Mouse (Mus musculus): ENCODE data around the gene Grasp.
A peak's percentile ranks its signal among the peaks of the same experiment; 100 is the strongest.

The Grasp gene

DNA sequence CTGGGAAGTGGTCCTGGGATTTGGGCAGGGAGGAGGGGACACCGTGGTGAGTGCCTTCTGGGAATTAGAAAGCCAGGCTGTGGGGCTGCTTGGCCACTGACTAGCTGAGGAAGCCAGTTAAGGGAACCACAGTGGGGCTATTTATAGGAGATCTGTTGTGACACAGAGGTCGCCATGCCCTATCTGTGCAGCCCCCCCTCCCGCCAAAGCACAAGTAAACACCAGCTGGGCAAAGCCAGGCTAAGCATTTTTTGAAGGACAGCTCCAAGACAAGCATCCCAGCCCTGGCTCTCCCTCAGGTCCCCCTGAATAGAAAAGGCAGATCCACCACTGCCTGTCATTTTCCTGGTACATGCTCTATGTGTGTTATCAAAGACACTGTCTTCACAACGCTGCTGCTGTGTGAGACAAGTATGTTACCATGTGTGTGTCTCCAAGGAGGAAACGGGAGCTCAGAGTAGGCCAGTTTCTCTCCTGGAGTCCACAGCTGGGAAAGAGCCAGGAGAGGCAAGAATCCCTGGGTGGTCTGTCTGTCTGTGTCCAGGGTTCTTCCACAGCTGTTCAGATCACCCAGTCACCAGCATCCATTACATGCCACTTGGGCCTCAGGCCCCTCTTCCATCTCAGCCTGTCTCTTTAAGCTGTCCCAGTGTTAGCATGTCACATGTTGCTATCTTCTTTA lies 24.2 kb downstream of the Grasp start:
- peak; percentile 30 for DNase-seq (ENCODE audit: low spot score)

DNA sequence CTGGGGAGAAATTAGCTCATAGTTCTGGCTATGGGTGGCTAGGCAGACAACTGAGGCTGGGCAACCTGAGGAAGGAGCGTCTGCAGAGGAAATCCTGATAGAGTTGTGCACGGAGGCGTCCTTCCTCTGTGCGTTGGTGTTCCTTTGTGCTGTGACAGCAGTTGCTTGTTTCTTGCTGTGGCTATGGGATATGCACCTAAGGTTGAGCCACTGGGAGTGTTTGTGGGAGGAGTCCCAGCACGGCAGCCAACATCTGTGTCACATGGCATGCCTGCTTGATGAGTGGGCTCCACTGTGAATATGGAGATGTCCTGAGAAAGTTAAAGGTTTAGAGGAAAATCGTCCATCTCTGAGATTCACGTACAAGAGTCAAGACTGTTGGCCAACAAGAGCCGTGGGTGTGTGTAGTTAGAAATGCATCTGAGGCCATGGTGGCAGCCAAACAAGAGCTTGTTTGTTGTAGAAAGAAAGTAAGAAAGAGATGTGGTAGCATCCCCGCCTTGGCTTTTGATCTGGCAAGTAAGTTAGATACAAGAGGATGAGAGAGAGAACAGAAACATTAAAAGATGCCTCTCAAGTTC lies 26.3 kb downstream of the Grasp start:
- no peak for DNase-seq (ENCODE audit: low spot score)

DNA sequence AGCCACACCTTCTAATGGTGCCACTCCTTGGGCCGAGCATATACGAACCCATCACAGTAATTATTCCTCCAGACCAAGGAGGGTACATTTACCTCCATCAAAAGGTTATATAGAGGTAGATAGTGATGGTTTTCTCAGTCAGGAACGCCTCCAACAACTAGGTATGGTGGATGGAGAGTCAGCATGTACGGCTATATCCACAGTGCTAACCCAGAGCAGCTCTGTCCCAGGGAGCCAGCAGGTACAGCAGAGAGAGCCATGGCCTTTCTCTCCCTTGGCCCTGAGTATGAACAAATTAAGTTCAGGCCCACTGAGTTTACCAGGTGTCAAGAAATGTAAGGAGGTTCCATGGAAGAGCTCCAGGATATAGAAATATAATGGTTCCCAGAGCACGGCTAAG lies 27.9 kb downstream of the Grasp start:
- no peak for DNase-seq (ENCODE audit: low spot score)

DNA sequence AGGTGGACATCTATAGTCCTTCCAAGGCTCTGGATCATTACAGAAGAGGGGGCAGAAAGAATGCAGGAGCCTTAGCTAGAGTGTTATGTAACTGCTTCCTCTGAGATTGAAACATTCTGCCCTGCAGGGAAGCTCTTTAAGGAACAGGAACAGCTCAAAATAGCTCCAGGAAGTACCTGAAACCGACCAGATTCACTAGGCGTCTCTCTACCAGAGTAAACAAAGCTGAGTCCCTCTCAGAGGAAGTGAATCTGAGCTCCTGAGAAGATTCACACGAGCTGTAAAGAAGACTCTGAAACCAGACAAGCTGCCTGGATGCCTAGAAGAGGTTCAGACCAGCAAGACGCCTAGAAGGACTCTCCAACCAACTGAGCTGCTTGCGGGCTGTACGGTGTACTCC lies 28.6 kb downstream of the Grasp start:
- no peak for DNase-seq (ENCODE audit: low spot score)

DNA sequence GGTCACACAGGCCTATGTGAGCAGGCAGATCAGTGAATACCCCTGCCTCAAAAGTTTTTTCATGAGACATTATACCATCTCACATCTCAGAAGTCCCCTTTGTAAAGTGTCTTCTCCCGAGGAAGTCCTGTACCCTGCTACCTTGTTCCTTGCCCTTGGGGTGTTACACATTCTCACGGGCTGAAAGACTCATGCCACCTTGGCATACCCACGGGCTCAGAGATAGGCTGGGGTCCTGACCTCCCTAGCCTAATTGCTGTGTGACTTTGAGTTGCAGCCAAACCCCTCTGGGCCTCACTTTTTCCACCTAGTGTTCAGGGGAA lies 29.5 kb downstream of the Grasp start:
- DNase-seq (ENCODE audit: low spot score), result no peak

DNA sequence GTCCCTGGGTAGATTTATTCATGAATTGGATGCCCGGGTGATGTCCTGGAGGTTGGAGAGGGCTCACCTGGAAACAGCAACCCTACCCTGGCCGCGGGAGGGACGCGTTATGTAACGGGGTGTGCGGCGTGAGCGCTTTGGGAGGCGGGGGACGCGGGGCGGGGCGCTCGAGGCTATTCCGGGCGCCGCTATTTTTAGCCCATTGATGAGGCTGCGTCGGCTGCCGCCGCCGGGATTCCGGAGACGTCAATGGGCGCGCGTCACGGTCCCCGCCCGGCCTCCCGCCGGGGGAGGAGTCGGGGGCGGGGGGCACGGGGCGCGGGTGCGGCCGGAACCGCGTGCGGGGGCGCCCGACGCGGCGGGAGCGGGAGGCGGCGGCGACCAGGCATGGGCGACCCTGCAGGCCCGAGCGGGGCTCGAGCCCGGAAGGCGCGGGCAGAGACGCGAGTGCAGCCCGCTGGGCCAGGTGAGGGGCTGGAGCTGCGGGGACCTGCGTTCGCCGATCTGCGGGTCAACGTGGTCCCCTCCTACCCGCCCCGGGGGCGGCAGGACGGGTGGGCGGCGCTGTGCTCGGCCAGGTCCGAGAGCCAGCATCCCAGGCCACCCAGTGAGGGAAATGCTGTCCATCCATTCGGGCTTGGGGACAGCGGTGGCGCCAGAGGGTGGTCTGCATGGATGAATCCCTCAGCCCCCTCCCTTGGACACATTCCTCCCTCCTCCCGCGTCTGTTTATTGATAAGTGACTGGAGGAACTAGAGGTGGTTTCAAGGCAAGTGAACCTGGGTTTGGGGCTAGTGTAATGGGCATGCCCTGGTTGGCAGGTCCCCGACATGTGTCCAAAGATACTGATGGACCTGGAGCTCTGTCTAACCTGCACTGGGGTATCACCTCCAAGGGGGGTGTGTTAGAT lies 30.2 kb downstream of the Grasp start, which contains the start of gene Nr4a1:
TSS of gene Nr4a1 (plus strand) at position 384 of the 910 bp plus-strand sequence.
- peak; percentile 56 for DNase-seq (ENCODE audit: low spot score)

DNA sequence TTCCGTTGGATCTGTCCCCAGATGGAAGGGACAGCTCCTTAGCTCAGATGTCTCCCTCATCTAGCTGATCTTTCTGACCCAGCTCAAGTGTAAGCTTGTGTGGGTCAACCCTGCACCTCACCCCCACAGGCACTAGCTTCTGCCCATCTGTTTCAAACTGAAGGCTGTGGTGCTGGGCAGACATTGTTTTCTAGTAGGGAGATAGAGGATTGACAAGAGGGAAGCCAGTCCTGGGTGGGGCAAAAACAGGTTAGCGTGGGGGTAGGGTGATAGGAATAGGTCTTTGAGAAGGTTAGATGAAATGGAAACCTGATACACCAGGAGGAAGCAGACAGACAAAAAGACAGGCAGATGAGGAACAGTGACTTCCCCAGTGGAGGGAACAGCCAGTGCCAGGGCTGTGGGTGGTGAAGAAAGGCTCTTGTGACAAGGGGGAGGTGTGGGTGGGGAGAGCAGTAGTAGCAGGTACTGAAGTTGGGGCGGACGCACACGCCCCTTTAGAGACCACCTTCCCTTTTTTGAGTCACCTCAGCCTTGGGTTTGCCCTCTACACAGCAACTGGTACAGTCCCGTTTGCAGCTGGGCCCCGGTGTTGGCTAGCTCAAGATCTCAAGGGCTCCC lies 32.0 kb downstream of the Grasp start:
- DNase-seq (ENCODE audit: low spot score), result no peak

DNA sequence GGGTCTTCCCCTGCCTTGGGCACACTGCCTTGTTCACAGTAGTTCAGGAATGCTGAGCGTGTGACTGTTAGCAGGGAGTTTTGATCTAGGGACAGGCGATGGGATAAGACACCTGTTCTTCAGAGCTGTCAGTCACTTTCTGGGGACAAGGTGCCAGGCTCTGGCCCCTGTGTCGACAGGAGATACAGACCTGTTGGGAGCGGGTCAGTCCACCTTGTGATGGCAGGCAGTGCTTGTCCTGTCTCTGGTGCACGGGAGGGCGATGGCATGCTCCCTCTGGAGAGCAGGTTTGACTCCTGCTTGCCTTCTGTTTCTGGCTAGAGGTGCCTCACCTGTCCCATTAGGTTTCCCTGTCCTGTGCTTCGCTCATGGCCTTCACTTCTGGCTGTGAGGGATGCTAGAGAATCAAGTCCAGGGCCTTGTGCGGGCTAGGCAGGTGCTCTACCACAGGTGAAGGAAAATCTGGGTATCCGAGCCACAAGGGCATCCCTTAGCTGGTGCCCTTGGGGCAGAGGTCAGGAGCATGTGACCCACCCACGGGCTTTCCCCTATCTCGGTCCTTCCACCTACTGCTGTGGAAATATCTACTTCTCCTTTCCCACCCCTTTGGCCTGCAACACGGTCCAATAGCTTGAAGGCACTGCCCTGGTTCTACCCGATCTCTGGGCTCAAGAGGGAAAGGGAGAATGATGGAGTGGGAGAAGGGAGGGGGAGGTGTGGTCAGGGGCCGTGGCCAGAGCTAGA lies 32.6 kb downstream of the Grasp start:
- DNase-seq (ENCODE audit: low spot score), result no peak

DNA sequence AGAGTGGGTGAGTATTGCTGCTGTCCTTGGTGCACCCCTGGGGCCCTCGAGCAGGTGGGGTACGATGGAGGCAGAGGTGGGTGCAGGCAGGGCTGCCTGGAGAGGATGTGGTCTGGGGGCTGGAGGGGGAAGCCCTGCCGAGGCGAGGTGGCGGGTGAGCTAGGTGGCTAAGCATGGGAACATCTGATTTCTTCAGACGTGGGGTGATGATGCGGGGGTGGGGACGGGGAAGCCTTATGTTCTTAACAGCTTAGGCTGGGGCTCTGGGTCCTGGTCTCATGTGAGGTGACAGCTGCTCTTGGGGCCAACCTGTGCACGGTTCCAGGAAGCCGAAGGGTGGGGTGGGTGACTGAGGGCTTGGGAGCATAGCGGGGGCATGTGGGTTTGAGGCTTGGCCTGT lies 34.4 kb downstream of the Grasp start:
- no peak for DNase-seq (ENCODE audit: low spot score)

DNA sequence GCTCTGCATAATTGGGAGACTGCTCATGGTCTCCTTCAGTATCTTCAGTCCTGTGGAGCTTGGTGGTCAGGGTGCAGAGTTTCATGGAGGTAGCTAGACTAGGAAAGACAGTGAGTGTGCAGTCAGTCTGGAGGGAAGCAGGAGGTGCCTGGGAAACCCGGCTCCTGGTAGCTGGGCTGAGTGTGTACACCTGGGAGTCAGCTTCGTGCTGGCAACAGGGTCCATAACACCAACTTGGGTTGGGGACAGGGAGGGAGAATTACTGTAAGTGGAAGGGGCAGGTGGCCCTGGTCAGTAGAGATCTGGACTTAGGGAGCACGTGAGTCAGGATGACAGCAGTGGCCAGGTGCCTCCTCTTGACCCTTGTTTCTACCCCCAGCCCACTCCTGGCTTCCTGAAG lies 35.9 kb downstream of the Grasp start:
- no peak for DNase-seq (ENCODE audit: low spot score)

DNA sequence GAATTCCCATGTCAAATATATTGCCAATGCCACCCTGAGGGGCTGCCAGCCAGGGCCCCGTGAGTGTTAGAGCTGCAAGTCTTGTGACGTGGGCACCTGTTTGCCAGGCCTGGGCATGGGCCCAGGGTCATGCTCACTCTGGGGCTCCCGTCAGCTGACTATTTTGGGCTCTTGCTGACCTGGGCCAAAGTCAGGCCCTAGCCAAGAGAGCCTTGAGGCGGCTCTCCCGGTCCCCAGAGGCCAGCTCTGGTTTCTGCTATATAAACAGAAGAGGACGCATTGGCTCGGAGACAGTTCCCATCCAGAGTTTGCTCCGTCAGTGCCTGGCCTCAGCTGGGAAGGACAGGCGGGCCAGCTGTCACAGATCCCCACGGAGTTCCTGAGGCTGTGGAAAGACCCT lies 36.4 kb downstream of the Grasp start:
- DNase-seq (ENCODE audit: low spot score), result peak; percentile 96

DNA sequence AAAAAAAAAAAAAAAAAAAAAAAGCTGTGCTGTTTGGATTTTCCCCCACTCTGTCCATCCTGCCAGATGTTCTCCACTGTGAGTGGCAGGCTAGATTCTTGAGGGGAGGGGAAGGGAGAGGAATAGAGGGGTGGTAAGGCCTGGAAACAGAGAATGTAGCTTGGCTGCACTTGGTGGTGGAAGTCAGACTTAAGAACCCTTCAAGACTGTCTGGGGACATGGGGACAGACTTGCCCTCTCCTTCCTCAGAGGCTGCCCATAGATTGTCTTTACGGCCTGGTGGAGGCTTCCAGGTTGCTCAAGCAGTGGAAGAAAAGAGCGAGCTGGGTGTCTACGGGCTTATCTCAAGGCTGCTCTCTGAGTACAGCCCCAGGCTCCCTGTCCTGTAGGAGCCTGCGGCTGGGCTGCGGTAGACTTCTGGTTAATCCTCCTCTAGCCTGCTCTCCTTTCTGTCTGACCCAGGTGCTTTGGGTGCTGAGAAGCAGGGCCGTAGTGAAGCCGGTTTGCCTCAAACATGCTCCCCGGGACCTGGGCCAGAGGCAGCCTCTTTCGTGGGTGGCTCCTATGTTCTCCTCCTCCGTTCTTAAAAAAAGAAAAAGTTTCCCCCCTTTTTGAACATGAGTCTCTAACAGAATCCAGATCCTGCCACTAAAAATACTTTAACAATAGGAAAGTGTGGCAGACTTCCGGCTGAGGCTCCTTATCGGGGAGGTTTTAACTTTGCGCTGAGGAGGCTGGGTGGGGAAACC lies 37.1 kb downstream of the Grasp start:
- DNase-seq (ENCODE audit: low spot score), result no peak

DNA sequence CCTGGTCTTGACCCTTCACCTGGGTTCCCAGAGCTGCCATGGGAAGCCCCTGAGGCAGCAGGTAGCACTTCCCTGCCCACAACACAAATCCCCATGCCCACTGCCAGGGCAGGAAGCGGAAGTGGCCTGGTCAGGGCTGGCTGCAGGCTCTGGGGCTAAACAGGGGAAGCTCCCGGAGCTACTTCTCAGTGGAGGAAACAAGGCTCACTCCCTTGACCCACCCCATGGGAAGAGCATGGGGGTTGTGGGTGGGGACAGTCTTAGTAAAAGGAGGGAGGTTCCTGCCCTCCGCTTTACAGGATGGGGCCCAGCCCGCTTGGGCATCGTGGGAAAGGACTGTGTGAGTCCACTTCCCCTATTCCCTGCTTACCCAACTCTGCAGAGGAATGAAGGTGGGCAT lies 38.5 kb downstream of the Grasp start:
- no peak for DNase-seq (ENCODE audit: low spot score)

DNA sequence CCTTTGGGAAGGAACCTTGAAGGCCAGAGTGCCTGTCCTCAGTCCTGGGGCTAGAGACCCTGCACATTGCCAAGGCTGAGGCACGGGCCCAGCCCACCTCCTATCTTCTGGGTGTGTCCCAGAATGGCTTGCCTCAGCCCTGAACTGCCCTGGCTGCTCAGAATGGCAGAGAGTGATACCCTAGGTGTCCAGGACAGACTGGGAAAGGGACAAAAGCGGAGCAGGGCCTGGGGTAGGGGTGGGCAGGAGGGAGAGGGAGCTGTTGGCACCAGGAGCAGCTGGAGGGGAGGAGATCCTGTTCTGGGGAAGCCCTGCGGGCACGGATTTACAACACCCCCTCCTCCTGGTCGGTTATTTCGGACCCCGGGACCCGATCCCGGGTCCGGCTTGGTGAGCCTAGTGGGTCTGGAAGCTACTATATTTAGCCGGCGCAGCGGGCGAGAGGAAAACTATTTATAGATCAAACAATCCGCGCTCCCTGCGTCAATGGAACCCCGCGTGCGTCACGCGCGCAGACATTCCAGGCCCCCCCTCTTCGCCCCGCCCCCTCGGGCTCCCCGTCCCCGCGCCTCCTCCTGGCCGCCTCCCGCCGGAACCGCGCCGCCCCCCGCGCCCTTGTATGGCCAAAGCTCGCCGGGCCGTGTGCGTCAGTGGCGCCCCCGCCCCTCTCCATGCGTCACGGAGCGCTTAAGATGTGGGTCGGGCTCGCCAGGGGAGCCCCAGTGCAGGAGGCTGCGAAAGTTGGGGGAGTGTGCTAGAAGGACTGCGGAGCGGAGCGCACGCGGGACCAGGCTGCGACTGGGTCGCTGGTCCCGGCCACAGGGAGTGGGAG lies 42.4 kb downstream of the Grasp start:
- DNase-seq (ENCODE audit: low spot score), result peak; percentile 86

DNA sequence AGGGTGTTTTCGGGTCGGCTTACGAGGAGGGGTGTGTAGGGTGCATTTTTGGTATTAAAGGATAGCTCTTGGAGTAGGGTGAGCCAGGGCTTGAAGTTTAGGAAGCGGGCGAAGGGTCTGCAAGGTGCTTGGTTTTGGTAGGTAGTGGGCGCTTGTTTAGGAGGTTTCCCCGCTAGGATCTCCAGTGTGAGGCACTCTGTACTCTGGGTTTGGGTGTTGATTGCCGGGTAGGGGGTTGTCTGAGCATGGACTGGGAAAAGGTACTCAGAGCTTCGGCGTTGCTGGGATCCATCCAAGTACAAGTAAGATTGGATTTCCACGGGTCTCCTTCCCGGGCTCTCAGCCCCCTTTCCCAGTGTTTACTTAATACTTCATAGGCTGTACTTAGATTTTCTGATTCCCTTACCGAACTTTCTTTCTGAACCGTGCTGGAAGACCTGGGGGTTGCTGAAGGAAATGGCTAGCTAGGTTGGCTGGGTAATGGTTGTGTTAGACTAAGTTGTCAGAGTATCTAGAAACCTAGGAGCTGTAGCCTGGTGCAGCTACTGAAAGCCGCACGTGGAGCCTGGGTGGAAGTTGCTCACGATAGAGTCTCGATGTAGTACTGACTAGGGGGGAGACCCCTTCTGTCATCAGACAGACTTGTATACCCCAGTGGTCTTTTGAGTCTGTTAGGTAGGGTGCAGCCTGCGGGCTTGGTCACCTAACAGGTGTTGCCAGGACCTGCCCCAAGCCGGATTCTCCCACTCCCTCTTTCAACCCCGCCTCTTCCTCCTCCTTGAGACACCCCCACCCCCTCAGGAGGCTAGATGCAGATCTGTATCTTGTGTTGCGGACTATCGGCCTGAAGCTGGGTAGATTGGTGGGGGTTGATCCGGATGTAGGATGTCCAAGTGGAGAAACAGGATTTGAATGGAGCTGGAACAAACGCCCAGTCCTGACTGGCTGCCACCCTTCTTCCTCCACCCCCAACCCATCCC lies 43.4 kb downstream of the Grasp start:
- DNase-seq (ENCODE audit: low spot score), result no peak

DNA sequence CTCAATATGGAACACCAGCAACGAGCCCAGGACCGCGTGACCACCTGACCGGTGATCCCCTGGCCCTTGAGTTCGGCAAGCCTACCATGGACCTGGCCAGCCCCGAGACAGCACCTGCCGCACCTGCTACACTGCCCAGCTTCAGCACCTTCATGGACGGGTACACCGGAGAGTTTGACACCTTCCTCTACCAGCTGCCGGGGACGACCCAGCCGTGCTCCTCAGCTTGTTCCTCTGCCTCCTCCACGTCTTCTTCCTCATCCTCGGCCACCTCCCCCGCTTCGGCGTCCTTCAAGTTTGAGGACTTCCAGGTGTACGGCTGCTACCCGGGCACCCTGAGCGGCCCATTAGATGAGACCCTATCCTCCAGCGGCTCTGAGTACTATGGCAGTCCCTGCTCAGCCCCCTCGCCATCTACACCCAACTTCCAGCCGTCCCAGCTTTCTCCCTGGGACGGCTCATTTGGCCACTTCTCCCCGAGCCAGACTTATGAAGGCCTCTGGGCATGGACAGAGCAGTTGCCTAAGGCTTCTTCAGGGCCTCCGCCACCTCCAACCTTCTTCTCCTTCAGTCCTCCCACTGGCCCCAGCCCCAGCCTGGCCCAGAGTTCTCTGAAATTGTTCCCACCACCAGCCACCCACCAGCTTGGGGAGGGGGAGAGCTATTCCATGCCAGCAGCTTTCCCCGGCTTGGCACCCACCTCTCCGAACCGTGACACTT lies 46.3 kb downstream of the Grasp start:
- no peak for DNase-seq (ENCODE audit: low spot score)

DNA sequence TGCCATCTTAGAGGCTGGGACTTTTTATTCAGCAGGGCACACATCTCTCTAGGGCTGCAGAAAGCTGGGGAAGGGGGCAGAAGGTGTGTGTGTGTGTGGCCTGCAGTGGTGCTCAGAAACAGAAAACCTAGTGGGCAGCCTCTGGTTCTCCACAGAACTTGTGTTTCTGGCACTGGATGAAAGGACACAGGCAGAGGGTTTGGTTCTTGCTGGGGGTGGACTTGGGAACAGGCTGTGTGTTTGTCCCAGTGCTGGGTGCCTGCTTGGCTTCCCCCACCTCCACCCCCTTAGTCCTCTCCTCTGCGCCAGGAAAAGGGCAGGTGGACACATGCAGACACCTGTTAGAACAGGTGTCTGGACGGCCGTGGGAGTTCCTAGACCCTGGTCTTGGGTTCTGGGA lies 47.1 kb downstream of the Grasp start:
- no peak for DNase-seq (ENCODE audit: low spot score)

DNA sequence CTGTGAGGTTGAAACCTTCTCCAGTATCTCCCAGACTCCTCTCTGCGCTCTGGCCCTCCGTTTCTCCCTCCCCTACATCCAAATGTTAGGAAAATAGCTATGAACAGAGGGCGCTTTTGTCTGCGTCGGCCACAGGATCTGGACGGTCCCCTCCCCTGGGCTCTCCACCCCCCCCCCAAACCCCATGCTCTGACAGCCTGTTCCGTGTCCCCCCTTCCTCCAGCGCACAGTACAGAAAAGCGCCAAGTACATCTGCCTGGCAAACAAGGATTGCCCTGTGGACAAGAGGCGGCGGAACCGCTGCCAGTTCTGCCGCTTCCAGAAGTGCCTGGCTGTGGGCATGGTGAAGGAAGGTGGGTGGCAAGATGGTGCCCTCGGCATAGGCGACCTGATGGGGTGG lies 47.5 kb downstream of the Grasp start:
- no peak for DNase-seq (ENCODE audit: low spot score)

DNA sequence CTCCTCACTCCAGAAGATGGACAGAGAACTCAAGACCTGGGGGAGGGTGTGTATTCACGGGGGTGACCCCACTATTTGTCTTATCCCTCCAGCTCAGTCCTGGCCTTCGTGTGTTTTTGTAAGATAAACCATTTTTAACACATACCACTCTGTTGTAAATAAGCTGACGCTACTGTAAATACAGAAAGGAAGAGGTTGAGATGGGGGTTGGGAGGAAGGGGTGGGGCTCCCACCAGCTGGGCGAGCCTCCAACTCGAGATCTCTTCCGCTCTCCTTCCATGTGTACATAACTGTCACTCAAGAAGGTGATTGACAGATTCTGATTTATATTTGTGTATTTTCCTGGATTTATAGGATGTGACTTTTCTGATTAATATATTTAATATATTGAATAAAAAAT lies 50.4 kb downstream of the Grasp start:
- DNase-seq (ENCODE audit: low spot score), result no peak

Data from adipocyte (in vitro differentiated cells).